Mouse (Mus musculus) heart, adult 8-10 months (tissue): ENCODE measurements around the gene Ehf. TPM values are rescaled to one million over a fixed set of nuclear protein-coding genes. Genes with fewer than 3 reads are reported as not detected.

Source experiments
- DNase-seq: peaks from one replicate; pipeline ENCODE4 v3.0.0; 2022; ENCODE audit warnings: low spot score
- total RNA-seq, 4 experiments: library from RNA; stranded (reverse); gene quantifications; 2 replicates each; pipeline ENCODE4 v1.2.4; 2022

Ehf gene
- total RNA-seq, 4 experiments from 2014 or later = 0.09 TPM; not detected in 3

GRCm38 (mm10) chr2:103294526-103294925 is 8.6 kb downstream of the Ehf start:
- DNase-seq = no peak

DNA sequence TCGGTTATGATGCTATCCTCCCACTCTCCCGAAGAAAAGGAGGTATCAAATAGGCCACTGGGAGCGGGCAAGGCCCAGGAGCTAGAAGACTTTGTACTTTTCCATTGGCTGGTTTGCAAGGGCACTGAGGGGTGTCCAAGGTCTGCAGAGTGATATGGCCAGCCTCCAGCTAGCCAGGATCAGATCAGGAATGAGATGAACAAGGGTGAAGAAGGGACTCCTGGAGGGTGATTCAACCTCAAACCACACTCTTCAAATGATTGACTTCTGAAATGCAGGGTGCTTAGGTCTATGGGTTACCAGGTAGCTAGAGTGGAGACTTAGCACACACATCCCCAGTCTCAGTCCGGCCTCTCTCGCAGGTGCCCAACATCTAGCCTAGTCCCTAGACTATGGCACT is 9.3 kb downstream of the Ehf start:
- DNase-seq = no peak

GRCm38 (mm10) chr2:103293214-103293613 is 9.9 kb downstream of the Ehf start:
- DNase-seq = no peak

GRCm38 (mm10) chr2:103290705-103291269 is 12.3 kb downstream of the Ehf start:
- no peak for DNase-seq

DNA sequence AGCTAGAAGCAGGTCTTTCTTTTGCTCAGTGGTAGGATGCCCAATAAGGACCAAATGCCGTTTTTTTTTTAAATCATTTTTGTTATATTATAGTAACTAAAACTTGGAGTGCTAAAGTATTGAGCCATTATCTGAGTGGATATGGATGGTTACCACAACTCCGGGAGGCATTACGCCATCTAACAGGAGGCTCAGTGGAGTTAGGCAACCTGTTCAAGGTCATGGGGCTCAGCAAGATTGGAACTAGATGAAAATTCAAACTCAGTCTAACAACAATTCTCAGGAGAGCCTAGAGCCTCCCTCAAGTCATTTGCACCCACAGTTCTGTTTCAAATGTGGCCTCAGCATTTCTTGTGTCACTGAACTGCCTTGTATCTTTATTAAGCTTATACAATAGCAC is 12.9 kb downstream of the Ehf start:
- DNase-seq = no peak

- DNase-seq = no peak
Measured at GRCm38 (mm10) chr2:103289407-103289950, 13.6 kb downstream of the Ehf start.

DNA sequence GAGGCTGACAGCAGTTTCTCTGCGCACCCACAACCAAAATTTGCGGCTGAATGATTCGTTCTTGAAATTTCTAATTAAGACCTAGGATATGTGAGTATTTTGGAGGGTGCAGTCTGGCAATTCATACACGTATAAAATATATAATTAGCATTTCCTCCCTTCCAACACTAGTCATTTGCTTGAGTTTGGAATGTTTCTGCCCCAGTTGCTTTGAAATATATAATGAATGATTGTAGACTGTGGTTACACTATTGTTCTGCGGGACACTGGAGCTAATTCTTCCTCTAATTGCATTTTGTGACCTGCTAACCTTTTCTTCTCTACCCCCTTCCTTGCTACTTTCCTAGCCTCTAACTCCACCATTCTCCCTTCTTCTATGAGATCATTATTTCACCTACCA is 15.4 kb downstream of the Ehf start:
- no peak for DNase-seq

DNA sequence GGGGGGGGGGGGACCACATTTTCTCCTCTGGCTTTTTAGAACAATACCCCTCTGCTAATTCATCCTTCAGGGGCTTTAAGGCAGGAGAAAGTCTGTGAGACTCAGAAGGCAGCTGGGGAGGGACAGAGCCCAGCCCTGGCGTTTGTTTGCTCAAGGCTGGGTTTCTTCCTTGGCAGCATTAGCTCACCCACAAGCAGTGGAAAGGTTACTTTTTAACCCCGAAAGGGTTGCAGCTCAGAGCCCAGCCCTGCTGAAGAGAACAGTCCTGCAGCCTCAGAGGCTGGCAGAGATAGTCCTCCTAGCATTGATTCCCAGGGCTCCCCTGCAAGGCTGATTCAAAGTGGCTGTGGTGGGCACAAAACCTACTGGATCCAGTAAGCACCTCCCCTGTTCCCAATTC is 17.5 kb downstream of the Ehf start:
- DNase-seq = no peak

DNA sequence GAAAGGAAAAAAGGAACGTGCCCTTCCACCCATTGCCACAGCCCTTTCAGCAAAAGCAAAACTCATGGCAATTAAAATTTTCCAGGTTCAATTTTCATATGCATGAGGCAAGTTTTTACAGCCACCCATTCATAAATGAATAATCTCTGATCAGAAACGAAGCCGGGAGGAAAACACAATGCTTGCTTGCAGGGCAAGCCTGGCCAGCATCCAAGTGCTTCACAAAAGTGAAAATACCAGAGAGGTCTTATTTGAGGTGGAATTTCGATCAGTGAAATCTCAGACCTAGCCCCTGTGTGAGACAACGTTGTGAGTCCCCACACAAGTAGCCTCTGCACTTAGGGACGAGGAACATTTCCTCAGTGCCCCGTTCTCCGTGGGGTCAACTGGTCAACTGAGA is 19.3 kb downstream of the Ehf start:
- no peak for DNase-seq

DNA sequence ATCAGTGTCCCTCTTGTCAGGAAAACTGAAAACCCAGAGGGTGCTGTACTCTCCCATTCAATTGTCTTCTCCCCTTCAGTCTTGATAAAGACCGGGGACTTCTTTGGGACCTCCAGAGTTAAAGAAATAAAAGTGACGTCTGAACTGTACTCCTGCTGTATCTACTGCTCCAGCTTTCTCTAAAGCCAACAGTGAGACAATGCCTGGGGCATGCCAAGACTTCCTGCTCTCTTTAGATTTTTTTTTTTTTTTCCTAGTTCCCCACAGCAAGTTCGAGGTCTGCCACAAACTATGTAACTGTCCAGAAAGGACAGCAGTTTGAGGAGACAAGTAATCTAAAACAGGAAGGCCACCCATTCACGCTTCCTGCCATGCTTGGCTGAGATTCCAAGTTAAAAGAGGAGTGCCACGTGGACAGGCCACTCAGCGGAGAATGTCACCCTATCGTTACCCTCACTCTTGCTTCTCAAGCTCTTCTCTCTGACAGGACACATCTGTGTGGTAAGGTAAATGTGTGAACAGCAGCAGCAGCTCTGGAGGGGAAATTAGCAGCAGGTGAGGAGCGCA is 20.8 kb downstream of the Ehf start:
- peak; percentile 39 for DNase-seq

DNA sequence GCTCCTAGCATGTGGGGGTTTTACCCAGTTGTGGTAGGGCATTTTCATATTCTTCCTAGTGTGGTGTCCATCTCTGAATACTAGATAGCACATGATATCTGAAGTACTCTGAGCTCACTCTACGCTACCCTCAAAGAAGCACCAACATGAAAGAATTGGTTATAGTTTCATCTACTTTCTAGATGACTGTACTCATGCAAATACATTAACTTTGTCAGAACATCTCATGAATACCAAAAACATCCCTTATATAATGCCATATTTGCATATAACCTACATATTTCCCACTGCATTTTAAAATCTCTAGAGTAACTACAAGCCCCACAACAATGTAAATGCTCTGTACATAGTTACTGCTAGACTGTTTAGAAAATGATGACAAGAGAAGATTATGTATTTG is 23.2 kb downstream of the Ehf start:
- no peak for DNase-seq

GRCm38 (mm10) chr2:103278476-103278875 is 24.6 kb downstream of the Ehf start:
- DNase-seq = no peak

DNA sequence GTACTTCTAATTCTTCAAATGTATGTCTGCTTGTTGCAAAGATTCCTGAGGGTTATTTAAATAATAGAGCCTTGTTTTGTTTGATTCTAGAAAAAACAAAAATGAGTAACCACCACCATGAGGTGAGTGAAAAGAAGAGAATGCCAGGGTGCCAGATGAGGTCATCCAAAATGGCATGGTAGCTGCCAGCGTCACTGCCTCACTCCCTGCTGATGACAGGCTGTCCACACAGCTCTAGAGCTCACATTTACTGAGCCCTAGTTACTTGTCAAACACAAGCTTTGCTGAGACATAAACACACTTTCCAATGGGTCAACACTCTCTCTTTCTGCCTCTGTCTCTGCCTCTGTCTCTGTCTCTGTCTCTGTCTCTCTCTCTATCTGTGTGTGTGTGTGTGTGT is 25.3 kb downstream of the Ehf start:
- DNase-seq = peak; percentile 18

GRCm38 (mm10) chr2:103275316-103275960 is 27.6 kb downstream of the Ehf start:
- DNase-seq = no peak

DNA sequence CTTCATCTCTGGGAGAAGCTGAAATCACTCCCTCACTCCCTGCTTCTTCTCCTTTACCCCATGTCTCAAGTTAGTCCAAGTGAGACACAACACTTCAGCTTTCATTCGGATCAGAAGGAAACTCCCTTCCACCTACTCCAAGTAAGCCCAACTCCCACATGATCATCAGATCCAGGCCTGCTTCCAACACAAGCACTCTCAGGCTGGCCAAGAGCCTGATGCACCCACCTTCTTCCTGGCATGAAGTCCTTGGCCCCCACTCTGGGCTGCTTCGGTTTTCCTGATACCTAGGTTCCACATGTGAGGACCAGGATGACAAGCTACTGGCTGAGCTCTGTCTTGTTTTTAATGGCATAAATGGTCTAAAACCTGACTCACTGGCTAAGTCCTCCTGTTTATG is 28.3 kb downstream of the Ehf start:
- DNase-seq = no peak

GRCm38 (mm10) chr2:103274270-103274669 is 28.8 kb downstream of the Ehf start:
- no peak for DNase-seq

DNA sequence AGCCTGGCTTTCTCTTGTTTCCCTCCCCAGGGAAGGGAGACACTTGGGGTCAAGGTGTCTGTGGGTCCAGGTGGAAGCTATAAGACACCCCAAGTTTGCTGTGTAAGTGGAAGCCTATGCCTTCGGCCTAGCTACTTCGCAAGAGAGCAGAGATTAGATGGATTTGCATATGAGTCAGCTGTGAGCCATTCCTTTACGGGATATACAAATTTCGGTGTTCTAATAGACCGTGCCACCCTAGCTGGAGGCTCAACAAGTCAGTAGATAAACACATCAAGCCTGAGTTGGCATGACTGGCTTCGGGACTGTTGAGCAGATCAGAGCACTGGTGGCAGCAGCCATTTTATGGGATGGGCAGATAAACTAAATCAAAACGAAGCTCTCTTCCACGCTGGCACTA is 31.6 kb downstream of the Ehf start:
- no peak for DNase-seq

- DNase-seq = no peak
Measured at GRCm38 (mm10) chr2:103270556-103271160, 32.4 kb downstream of the Ehf start.

DNA sequence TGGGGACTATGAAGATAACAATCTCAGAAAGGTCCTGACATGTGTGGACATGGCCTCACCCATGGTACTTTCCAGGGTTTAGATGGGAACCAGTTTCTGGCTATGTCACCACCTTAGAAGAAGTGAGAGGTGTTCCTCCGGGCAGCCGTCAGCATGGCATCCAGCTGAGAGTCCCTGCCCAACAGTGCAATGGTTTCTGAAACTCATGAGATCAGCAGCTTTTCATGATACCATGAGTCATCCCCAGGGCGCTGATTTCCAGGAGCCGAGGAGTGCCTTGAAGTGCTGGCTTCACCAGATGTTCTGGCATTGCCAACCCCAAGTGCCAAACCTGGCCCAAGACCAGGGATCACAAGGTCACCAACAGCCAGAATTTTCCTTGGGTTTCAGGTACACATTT is 64.0 kb downstream of the Ehf start:
- DNase-seq = no peak

DNA sequence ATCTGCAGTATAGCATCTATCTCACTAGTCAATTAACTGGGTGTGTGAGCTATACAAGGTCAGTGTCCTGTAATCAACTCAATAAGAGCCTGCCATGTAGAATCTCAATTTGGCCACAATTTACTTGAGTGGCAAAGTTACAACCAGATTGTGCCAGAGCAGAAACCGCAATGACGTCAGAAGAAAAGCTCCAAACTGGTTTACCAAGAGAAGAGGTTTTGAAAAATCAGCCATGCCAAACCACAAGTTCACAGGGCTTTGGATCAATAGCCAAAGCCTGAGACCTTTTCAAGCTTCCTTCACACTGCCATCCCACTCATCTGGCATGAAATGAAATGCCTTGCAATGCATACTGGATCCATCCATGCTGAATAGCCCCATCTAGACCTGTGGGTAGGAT is 76.3 kb downstream of the Ehf start:
- DNase-seq = no peak

- DNase-seq = no peak
Measured at GRCm38 (mm10) chr2:103220871-103221270, 82.2 kb downstream of the Ehf start.

DNA sequence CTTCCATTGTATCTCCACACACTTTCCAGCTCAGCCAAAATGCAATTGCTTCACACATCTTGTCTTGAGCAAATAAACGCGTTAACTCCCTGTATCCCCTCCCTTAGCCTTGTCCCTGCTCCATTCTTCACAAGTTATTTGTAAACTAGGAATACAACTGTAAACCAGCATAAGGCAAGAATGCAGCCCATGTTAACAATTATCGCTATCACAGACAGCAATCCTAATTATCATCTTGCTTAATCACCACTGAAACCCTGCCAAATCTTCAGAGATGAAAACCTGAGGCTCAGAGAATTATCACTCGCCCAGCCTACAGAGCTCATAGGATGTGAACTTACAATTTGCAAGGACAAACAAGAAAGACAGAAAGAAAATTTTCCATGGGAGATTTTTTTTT is 84.8 kb downstream of the Ehf start:
- no peak for DNase-seq

DNA sequence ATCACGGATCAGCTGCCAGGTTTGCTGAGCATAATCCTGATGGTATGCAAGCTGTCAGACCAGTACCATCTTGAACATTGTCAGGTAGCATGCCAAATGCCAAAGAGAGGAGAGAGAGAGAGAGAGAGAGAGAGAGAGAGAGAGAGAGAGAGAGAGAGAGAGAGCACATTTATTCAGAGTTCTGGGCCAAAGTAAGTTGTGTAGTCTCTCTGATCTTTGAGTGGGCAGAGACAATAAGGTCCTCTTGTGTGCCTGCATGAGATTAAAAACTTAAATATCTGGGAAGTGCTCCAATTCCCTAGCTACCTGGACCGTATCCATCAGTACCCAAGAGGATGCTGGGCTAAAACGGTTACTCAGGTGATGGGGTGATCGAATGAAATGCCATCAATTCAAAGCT is 87.3 kb downstream of the Ehf start:
- no peak for DNase-seq
